Mouse (Mus musculus) central nervous system, embryonic 11.5 days (tissue): ENCODE results near the gene Atp1b1. TPM values are rescaled to one million over a fixed set of nuclear protein-coding genes. Genes with fewer than 3 reads are reported as not detected.

Experiments
- polyA plus RNA-seq: library from polyadenylated mRNA; depleted of rRNA; stranded (reverse); fragments of >200 nt; gene quantifications from 2 replicates; pipeline ENCODE4 v1.2.3, GENCODE M21; 2012; rRNA removed

The Atp1b1 gene
- 29.9 and 39.9 TPM in 2 replicates for polyA plus RNA-seq

GRCm38 (mm10) chr1:164458245-164458613, at the start of gene Atp1b1:
Atp1b1 (minus strand) TSS chr1:164458355.

Other genes with a start within 250 kb of the Atp1b1 start
- gene Slc19a2, start 209.3 kb downstream of the Atp1b1 start, polyA plus RNA-seq: 7.8 and 9.6 TPM in 2 replicates
- 8.4 and 17.9 TPM in 2 replicates for gene Ccdc181, start 182.8 kb downstream of the Atp1b1 start, polyA plus RNA-seq
- gene Nme7, start 154.2 kb downstream of the Atp1b1 start, polyA plus RNA-seq: 28.7 and 35.2 TPM in 2 replicates
- gene Blzf1, start 150.9 kb downstream of the Atp1b1 start, polyA plus RNA-seq: 14.1 and 16.5 TPM in 2 replicates